Mouse (Mus musculus) macrophage (primary cell): ENCODE results near the gene Sez6l. TPM values are rescaled to one million over a fixed set of nuclear protein-coding genes. Genes with fewer than 3 reads are reported as not detected.

Experiments
- H3K27ac ChIP-seq: fragments of 350-480 bp; formaldehyde crosslinking; 2 replicates; pipeline ENCODE4 v1.9.0; 2021
- H3K36me3 ChIP-seq: fragments of 350-480 bp; formaldehyde crosslinking; 2 replicates; pipeline ENCODE4 v1.9.0; 2021; ENCODE audit errors: inconsistent target
- H3K4me3 ChIP-seq: fragments of 350-480 bp; formaldehyde crosslinking; 2 replicates; pipeline ENCODE4 v1.9.0; 2021; ENCODE audit errors: inconsistent target
- H3K79me2 ChIP-seq: fragments of 350-480 bp; formaldehyde crosslinking; 2 replicates; pipeline ENCODE4 v1.9.0; 2021; ENCODE audit errors: inconsistent target
- WGBS: methylation state at CpG from one replicate; pipeline ENCODE4 v1.1.7; 2026; ENCODE audit warnings: inconsistent platforms; ENCODE audit not compliant: missing documents; 5-methylcytosine and 5-hydroxymethylcytosine counted together
- polyA plus RNA-seq: library from polyadenylated mRNA; stranded (reverse); fragments of 250-400 nt; gene quantifications from 3 replicates; pipeline ENCODE4 v1.2.4, GENCODE M21; 2018; ENCODE audit warnings: inconsistent platforms

Sez6l gene
- polyA plus RNA-seq, 1 experiment from 2014 or later, result not detected

DNA sequence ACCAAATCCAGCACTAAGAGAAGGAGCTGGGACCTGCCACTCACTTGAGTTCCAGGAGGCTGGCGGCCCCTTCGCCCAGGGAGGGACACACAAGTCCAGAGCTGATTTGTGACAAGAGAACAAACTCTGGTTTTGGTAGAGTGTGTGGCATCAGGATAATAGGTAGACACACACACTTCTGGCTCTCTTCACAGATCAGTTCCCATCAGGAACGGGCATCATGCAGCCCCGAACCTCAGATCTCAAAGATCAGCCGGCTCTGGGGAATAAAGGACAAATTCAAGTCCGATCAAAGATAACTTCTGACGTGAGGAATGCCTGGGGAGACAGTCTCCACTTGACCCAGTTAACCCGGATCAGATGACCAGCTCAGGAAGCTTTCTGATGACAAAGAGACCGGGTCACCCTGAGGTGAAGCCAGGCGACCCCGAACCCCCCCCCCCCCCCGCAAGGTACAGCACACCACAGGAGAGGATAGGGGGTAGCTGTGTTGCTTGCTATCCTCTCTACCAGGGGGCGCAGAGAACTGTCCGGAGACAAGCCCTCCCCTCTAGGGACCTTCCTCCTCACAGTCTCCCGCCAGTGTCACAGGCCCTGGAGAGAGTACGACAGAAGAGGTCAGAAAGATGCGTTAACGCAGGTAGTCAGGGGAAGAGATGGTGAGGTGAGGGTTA is 183.1 kb downstream of the Sez6l start:
- H3K4me3 ChIP-seq, result no peak overlapping the region
- H3K79me2 ChIP-seq, result no peaks in the 10 kb centered on the region
- WGBS, result 30% methylated on average over 17 of the region's 18 CpGs

DNA sequence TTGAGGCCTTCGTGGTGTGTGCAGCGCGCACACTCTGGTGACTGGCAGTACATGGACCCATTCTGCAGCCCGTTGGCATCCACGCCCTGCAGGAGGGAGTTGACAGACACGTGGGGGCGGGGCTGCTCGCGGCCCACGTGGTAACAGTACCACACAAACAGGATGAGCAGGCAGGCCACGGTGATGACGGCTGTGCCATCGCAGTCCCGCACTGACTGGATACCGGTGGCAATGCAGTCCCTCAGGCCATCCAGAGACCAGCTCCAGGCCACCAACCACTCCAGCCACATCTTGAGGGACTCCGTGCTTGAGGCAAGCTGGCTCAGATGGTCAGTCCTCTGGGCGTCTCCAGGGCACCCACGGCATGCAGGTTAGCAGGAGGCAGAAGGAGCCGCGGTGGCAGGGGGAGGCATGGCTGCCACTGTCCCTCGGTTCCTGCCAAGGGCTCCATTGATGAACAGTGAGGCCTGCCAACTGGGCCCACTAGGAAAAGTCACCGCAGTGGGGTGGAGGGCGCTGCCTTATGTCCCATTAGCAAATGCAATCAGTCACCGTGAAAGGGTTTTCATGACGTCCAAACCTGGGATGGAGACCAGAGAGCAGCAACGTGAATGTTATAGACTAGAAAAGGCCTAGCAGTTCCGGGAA is 185.2 kb downstream of the Sez6l start:
- Histone ChIP-seq H3K27ac (no peak overlapping the region), H3K36me3 (no peaks in the 10 kb centered on the region), H3K4me3 (no peak overlapping the region), H3K79me2 (no peaks in the 10 kb centered on the region)
- WGBS, result 80% methylated on average over 27 of the region's 27 CpGs

More for the DNA sequence above, 183.1 kb downstream of the Sez6l start:
- no peak overlapping the region for H3K27ac ChIP-seq
- no peaks in the 10 kb centered on the region for H3K36me3 ChIP-seq

GRCm38 (mm10) chr5:112391002-112391401 is 186.0 kb downstream of the Sez6l start:
- WGBS, result 68% methylated on average over 16 of the region's 16 CpGs
- Histone ChIP-seq H3K4me3 (no peak overlapping the region), H3K36me3 (no peaks in the 10 kb centered on the region)

DNA sequence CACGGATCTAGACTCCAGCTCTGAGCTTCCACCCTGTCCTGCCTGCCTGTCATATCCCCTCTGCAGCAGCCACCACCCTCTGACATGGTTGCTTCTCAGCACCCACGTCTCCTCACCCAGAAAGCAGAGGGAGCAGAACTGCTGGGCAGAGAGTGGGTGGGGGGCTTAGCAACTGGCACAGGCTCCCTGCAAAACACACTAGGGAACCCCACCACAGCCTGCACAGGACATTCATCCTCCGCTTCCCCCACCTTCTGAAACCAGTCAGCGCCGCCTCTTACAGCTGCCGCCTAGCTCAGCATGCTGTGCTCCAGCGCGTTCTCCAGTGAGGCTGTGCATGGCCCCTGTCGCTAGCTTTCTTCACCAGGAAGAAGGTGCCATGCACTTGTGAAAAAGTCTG is 187.6 kb downstream of the Sez6l start:
- Histone ChIP-seq H3K36me3 (no peaks in the 10 kb centered on the region), H3K27ac (no peak overlapping the region), H3K79me2 (no peaks in the 10 kb centered on the region), H3K4me3 (no peak overlapping the region)
- 86% methylated on average over 9 of the region's 9 CpGs for WGBS

More at GRCm38 (mm10) chr5:112391002-112391401, 186.0 kb downstream of the Sez6l start:
- Histone ChIP-seq H3K79me2 (no peaks in the 10 kb centered on the region), H3K27ac (no peak overlapping the region)

DNA sequence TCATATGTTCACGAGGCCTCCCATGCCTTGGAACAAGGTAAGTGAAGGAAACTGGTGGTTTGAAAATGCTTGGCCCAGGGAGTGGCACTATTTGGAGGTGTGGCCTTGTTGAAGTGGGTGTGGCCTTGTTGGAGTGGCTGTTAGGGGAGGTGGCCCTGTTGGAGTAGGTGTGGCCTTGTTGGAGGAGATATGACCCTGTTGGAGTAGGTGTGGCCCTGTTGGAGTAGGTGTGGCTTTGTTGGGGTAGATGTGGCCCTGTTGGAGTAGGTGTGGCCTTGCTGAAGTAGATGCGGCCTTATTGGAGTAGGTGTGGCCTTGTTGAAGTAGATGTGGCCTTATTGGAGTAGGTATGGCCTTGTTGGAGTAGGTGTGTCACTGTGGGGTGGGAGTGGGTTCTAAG is 191.0 kb downstream of the Sez6l start:
- Histone ChIP-seq H3K27ac (no peak overlapping the region), H3K36me3 (no peaks in the 10 kb centered on the region), H3K79me2 (no peaks in the 10 kb centered on the region), H3K4me3 (no peak overlapping the region)
- WGBS, result 96% methylated on average over 2 of the region's 2 CpGs

DNA sequence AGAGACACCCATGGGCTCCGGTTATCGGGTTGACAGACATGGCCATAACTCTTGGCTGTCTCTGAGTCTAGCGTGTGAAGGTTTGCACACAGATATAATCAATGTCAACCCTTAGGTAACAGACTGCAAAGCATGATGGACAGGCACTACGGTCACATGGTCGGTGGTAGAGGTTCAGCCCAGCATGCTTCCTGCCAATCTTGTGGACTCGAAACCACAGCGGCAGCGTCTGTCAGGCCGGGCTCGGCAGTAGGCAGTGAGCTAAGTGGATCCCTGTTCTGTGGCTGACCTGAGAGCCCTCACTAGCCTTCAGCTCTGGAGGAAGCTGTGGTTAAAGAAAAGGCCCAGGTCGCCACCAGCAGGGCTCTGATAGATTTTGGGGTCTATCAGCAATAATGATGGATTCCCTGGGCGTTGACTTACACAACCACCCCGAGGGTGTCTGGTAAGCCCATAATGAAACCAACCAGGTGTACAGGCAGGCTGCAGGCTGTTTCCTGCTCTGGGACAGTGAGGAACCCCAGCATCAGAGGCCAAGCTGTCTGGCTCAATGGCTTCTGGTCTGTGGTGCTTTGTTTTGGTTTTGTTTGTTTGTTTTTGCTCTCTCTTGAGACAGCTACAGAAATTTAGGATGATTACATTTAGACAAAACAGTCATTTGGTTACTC is 192.0 kb downstream of the Sez6l start:
- no peak overlapping the region for H3K4me3 ChIP-seq
- no peak overlapping the region for H3K27ac ChIP-seq
- WGBS, result 15% methylated on average over 13 of the region's 13 CpGs
- no peaks in the 10 kb centered on the region for H3K36me3 ChIP-seq
- no peaks in the 10 kb centered on the region for H3K79me2 ChIP-seq

GRCm38 (mm10) chr5:112382641-112383330 is 194.2 kb downstream of the Sez6l start:
- H3K4me3 ChIP-seq, result no peak overlapping the region
- peaks cover 6% of the 10 kb centered on the region; the same call in 1 of the 2 replicates for H3K36me3 ChIP-seq
- H3K27ac ChIP-seq, result no peak overlapping the region
- WGBS, result 85% methylated on average over 16 of the region's 17 CpGs
- no peaks in the 10 kb centered on the region for H3K79me2 ChIP-seq

DNA sequence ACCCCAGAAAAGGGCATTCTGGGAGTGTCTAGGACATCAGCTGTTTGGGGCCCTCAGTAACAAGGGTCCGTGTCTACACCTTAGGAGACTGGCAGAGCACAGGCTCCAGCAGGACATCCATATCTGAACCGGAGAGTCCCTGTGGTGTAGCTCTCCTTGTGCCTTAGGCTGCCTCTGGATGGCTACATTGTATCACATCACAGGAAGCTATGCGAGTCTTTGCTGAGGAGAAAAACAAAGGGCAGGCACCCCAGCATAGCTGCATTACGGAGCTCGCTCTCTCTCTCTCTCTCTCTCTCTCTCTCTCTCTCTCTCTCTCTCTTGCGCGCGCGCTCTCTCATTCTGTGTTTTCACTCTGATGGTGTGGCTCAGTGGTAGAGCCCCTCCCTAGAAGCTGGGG is 194.9 kb downstream of the Sez6l start:
- peaks cover 13% of the 10 kb centered on the region; the same call in 1 of the 2 replicates for H3K36me3 ChIP-seq
- H3K27ac ChIP-seq, result no peak overlapping the region
- whole genome bisulfite sequencing, result 86% methylated on average over 6 of the region's 9 CpGs
- no peaks in the 10 kb centered on the region for H3K79me2 ChIP-seq
- no peak overlapping the region for H3K4me3 ChIP-seq

GRCm38 (mm10) chr5:112381154-112381553 is 195.8 kb downstream of the Sez6l start:
- H3K4me3 ChIP-seq, result no peak overlapping the region
- H3K79me2 ChIP-seq, result no peaks in the 10 kb centered on the region
- H3K27ac ChIP-seq, result no peak overlapping the region
- H3K36me3 ChIP-seq, result peaks cover 18% of the 10 kb centered on the region; the same call in 1 of the 2 replicates
- WGBS, result 87% methylated on average over 11 of the region's 11 CpGs

DNA sequence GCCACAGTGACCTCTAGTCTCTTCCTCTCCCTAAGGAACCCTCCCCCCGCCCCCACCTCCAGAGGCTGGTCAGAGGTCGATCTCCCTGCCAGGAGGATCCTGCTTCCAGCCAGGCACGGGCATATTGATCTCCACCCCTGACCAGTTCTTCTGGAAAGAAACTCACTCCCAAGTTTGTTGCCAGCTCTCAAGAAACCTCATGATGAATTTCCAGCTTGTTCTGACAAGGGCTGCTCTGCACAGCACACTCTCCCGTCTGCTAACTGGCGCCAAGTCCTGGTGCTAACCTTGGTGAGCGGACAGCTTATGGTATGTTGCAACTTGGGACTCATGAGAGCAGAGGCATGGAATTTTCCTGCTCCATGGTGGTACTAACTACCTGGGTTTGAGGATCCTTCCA is 198.3 kb downstream of the Sez6l start:
- Histone ChIP-seq H3K36me3 (peaks cover 40% of the 10 kb centered on the region; the same call in 1 of the 2 replicates), H3K27ac (no peak overlapping the region), H3K4me3 (no peak overlapping the region), H3K79me2 (no peaks in the 10 kb centered on the region)
- WGBS, result 98% methylated on average over 6 of the region's 6 CpGs

DNA sequence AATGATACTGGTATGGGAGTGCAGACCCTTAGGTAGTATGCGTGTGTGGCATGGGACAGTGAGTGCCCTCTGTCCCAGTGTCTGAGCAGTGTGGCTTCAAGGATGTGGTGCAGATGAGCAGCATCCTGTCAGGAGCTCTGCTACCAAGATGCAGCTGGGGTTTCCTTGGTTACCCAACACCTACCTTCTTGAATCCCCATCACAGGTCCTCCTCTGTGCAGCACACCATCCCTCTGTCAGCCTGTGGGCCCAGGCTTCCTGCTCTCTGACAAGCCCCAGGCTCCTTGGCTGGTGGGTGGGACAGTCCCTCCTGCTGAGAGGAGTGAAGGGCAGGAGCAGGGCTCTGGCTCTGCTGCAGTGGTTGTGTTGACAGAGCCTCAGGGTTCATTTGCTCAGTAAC is 199.6 kb downstream of the Sez6l start:
- H3K79me2 ChIP-seq, result no peaks in the 10 kb centered on the region
- no peak overlapping the region for H3K27ac ChIP-seq
- WGBS, result 100% methylated on average over 1 of the region's 1 CpGs
- H3K4me3 ChIP-seq, result no peak overlapping the region
- peaks cover 54% of the 10 kb centered on the region; the same call in 1 of the 2 replicates for H3K36me3 ChIP-seq

- Histone ChIP-seq H3K36me3 (peaks cover 66% of the 10 kb centered on the region; the same call in 1 of the 2 replicates), H3K27ac (no peak overlapping the region), H3K79me2 (no peaks in the 10 kb centered on the region), H3K4me3 (no peak overlapping the region)
- 88% methylated on average over 4 of the region's 4 CpGs for WGBS
Observed at GRCm38 (mm10) chr5:112376111-112376510, 200.9 kb downstream of the Sez6l start.

DNA sequence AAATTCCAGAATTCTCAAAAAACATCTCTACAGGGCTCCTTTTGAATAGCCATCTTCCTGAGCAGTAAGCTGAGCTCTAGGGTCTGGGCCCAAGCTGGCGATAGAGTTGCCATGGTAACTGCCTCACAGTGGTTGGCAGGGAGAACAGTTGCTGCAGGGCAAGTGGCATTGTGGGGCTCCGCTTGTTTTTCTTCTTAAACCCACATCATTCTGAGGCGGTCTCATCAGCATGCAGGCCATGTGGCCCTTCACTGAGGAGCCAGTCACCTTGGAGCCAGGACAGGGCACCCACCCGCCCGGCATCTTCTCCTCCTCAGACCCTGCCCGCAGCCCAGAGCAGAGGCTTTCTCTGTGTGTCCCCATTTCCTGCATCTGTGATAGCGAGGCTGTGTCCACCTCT is 205.1 kb downstream of the Sez6l start:
- peaks cover 88% of the 10 kb centered on the region; the same call in 1 of the 2 replicates for H3K36me3 ChIP-seq
- 97% methylated on average over 7 of the region's 7 CpGs for WGBS
- no peaks in the 10 kb centered on the region for H3K79me2 ChIP-seq
- no peak overlapping the region for H3K27ac ChIP-seq
- no peak overlapping the region for H3K4me3 ChIP-seq

GRCm38 (mm10) chr5:112370236-112370813 is 206.7 kb downstream of the Sez6l start:
- H3K79me2 ChIP-seq, result no peaks in the 10 kb centered on the region
- 98% methylated on average over 12 of the region's 12 CpGs for WGBS
- no peak overlapping the region for H3K27ac ChIP-seq
- H3K4me3 ChIP-seq, result no peak overlapping the region
- peaks cover 88% of the 10 kb centered on the region for H3K36me3 ChIP-seq
